Mouse (Mus musculus): ENCODE data around the gene Cpn1. TPM values are rescaled to one million over a fixed set of nuclear protein-coding genes. Genes with fewer than 3 reads are reported as not detected.

The Cpn1 gene
- polyA plus RNA-seq, 1 experiment from 2014 or later, result 0.30 TPM

DNA sequence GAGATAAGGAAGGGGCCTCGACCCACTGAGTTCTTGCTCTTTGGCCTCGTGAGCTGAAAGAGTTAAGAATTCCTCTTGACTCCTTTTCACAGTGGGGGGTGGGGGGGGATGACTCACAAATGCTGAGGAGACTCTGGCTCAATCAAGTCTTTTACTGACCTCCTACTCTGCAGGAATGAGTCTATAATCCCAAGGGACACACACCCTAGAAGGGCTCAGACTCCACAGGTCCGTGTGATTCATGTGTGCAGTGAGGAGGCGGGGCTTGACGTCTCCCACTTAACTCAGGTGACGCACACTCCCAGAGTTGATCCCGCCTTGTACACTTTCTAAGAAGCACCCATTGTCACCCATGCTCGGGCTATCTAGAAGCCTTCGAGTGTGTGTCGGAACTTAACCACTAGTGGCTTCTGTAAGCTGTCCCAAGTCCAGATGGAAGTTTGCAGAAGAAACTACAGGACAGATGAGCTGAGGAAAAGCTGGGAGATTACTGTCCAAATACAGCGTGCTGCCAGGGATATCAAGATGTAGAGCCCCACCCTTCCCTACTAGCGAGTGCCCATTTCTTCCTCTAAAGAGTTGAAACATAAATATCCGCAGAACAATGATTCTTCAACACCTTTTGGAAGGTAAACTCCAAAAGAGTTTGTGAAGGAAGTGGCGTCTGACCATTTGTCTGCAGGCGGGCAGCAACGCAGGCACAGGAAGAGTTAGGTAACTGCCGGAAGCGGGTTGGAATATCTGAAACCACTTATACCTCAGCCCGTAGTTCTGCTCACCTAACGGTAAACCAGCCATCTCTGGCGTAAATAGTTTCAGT lies 69.6 kb downstream of the Cpn1 start:
- no peak overlapping the region for H3K4me3 ChIP-seq
- 68% methylated on average over 21 of the region's 21 CpGs for WGBS
- H3K27ac ChIP-seq, result no peak overlapping the region
- H3K27me3 ChIP-seq (replicated peaks), result no peaks in the 10 kb centered on the region
- H3K9me3 ChIP-seq, result no peaks in the 10 kb centered on the region
- no peaks in the 10 kb centered on the region for H3K36me3 ChIP-seq
- H3K4me2 ChIP-seq (replicated peaks), result no peak overlapping the region
- no peak overlapping the region for H3K9ac ChIP-seq
- ATAC-seq (ENCODE audit: low FRiP score, low read depth), result no peak
- H3K4me1 ChIP-seq, result peaks cover 7% of the 10 kb centered on the region; the same call in 1 of the 2 replicates

DNA sequence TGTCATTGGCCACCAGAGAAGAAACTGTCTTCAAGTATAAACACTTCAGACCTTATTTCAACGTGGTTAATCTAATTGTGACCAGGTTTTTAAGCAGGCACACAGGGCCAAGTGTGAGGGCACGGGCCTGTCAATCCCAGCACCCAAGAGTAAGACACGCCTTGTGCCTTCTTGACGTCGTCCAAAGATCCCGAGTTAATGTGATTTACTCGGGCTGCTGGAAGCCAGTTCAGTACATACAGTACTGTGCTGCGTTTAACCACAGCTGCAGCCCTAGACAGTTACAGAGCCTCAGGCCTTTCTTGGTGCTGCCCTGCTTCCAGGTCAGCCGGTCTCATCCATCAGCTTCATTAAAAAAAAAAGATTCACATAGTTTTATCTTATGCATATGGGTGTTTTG lies 70.9 kb downstream of the Cpn1 start:
- H3K4me1 ChIP-seq, result peaks cover under 1% of the 10 kb centered on the region; the same call in 1 of the 2 replicates
- 84% methylated on average over 9 of the region's 9 CpGs for WGBS
- no peaks in the 10 kb centered on the region for H3K27me3 ChIP-seq (replicated peaks)
- 0 out of 2 replicates have a peak, but pooled peaks cover 1% of the 10 kb centered on the region for H3K36me3 ChIP-seq
- no peak overlapping the region for H3K4me2 ChIP-seq (replicated peaks)
- ATAC-seq (ENCODE audit: low FRiP score, low read depth), result no peak
- H3K4me3 ChIP-seq, result no peak overlapping the region
- no peak overlapping the region for H3K9ac ChIP-seq
- no peak overlapping the region for H3K27ac ChIP-seq
- H3K9me3 ChIP-seq, result no peaks in the 10 kb centered on the region

DNA sequence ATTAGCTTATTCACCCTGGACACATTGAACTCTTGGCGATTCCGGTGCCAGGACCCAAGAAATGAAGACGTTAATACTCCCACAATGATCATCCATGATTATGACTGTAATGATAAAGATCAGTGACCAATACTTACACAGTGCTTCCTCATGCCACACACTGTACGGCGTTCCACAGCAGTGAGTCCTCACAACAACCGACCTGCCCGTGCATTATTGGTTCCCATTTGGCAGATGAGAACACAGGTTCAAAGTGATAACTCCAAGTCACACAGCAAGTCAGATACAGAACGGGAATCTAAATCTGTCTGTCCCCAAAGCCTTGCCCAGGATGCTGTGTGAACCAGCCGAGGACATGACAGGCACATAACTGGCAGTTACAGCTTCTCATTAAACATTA lies 71.4 kb downstream of the Cpn1 start:
- H3K27ac ChIP-seq, result no peak overlapping the region
- ATAC-seq (ENCODE audit: low FRiP score, low read depth), result no peak
- no peaks in the 10 kb centered on the region for H3K27me3 ChIP-seq (replicated peaks)
- H3K4me1 ChIP-seq, result no peaks in the 10 kb centered on the region
- H3K36me3 ChIP-seq, result 0 out of 2 replicates have a peak, but pooled peaks cover 5% of the 10 kb centered on the region
- WGBS, result 91% methylated on average over 9 of the region's 9 CpGs
- no peak overlapping the region for H3K4me3 ChIP-seq
- no peaks in the 10 kb centered on the region for H3K9me3 ChIP-seq
- no peak overlapping the region for H3K4me2 ChIP-seq (replicated peaks)
- no peak overlapping the region for H3K9ac ChIP-seq

GRCm38 (mm10) chr19:43912775-43913486 lies 73.4 kb downstream of the Cpn1 start:
- H3K27me3 ChIP-seq (replicated peaks), result no peaks in the 10 kb centered on the region
- no peak overlapping the region for H3K9ac ChIP-seq
- H3K9me3 ChIP-seq, result no peaks in the 10 kb centered on the region
- no peak overlapping the region for H3K4me3 ChIP-seq
- ATAC-seq (ENCODE audit: low FRiP score, low read depth), result no peak
- WGBS, result 88% methylated on average over 4 of the region's 4 CpGs
- H3K36me3 ChIP-seq, result 0 out of 2 replicates have a peak, but pooled peaks cover 6% of the 10 kb centered on the region
- H3K27ac ChIP-seq, result no peak overlapping the region
- H3K4me2 ChIP-seq (replicated peaks), result no peak overlapping the region
- no peaks in the 10 kb centered on the region for H3K4me1 ChIP-seq

GRCm38 (mm10) chr19:43906492-43906891 lies 79.9 kb downstream of the Cpn1 start:
- 95% methylated on average over 7 of the region's 7 CpGs for WGBS
- peaks cover 11% of the 10 kb centered on the region; the same call in 1 of the 2 replicates for H3K36me3 ChIP-seq
- H3K4me2 ChIP-seq (replicated peaks), result no peak overlapping the region

More at GRCm38 (mm10) chr19:43906492-43906891, 79.9 kb downstream of the Cpn1 start:
- Histone ChIP-seq H3K4me3 (no peak overlapping the region), H3K27me3 (replicated peaks) (no peaks in the 10 kb centered on the region), H3K27ac (no peak overlapping the region), H3K9ac (no peak overlapping the region), H3K9me3 (no peaks in the 10 kb centered on the region), H3K4me1 (no peaks in the 10 kb centered on the region)
- no peak for ATAC-seq (ENCODE audit: low FRiP score, low read depth)

Other genes with a start within 250 kb of the Cpn1 start
- 10.2 and 10.9 TPM in 2 replicates for gene Cutc, start 233.6 kb downstream of the Cpn1 start, polyA plus RNA-seq (2016; fragmentation: Nextera tagmentation; extraction: Ambion mirVana)
- 13.0 and 14.0 TPM in 2 replicates for gene Cox15, start 233.6 kb downstream of the Cpn1 start, polyA plus RNA-seq (2016; fragmentation: Nextera tagmentation; extraction: Ambion mirVana)
- 0.08 and 0.09 TPM in 2 replicates for gene Abcc2, start 204.4 kb downstream of the Cpn1 start, polyA plus RNA-seq (2016; fragmentation: Nextera tagmentation; extraction: Ambion mirVana)
- 14.6 and 14.8 TPM in 2 replicates for gene Dnmbp, start 46.4 kb downstream of the Cpn1 start, polyA plus RNA-seq (2016; fragmentation: Nextera tagmentation; extraction: Ambion mirVana)
- gene Cyp2c23, start 42.7 kb upstream of the Cpn1 start, polyA plus RNA-seq (2016; fragmentation: Nextera tagmentation; extraction: Ambion mirVana), result not detected in 2 replicates
- gene Erlin1, start 83.2 kb upstream of the Cpn1 start, polyA plus RNA-seq (2016; fragmentation: Nextera tagmentation; extraction: Ambion mirVana), result 18.4 and 20.6 TPM in 2 replicates
- gene Chuk, start 120.9 kb upstream of the Cpn1 start, polyA plus RNA-seq (2016; fragmentation: Nextera tagmentation; extraction: Ambion mirVana), result 60.8 and 69.1 TPM in 2 replicates
- 33.8 and 35.8 TPM in 2 replicates for gene Cwf19l1, start 149.3 kb upstream of the Cpn1 start, polyA plus RNA-seq (2016; fragmentation: Nextera tagmentation; extraction: Ambion mirVana)
- 136 and 138 TPM in 2 replicates for gene Bloc1s2, start 159.9 kb upstream of the Cpn1 start, polyA plus RNA-seq (2016; fragmentation: Nextera tagmentation; extraction: Ambion mirVana)
- 1.8 and 1.9 TPM in 2 replicates for gene Pkd2l1, start 205.9 kb upstream of the Cpn1 start, polyA plus RNA-seq (2016; fragmentation: Nextera tagmentation; extraction: Ambion mirVana)
- 1.3 and 1.6 TPM in 2 replicates for gene Scd3, start 216.7 kb upstream of the Cpn1 start, polyA plus RNA-seq (2016; fragmentation: Nextera tagmentation; extraction: Ambion mirVana)